Mouse (Mus musculus) stomach, postnatal 0 days (tissue): ENCODE results near the gene Rasgrf1. TPM values are rescaled to one million over a fixed set of nuclear protein-coding genes. Genes with fewer than 3 reads are reported as not detected.
A peak's percentile ranks its signal among the peaks of the same experiment; 100 is the strongest.
"Not testable (repeated sequence)": the region's sequence is repeated elsewhere in the genome, so short reads cannot be mapped to it uniquely, and the experiment has no call there.

Experiments
- ATAC-seq: fragments of 200-750 bp; cut with Nextera tagmentation; 2 replicates; pipeline ENCODE4 v1.8.0; 2017; ENCODE audit not compliant: low FRiP score, low TSS enrichment
- DNase-seq: peaks from one replicate; pipeline ENCODE4 v3.0.0-alpha.2; 2016; ENCODE audit warnings: low spot score
- H3K27ac ChIP-seq: fragments of 300-500 bp; sonication (generic); replicated peaks from 2 replicates; pipeline ENCODE4 v1.5.1; 2014; ENCODE audit warnings: mild to moderate bottlenecking, control low read depth
- H3K27me3 ChIP-seq: fragments of 300-500 bp; sonication (generic); 2 replicates; pipeline ENCODE4 v1.6.1; 2014; ENCODE audit warnings: low read length; ENCODE audit not compliant: control insufficient read depth, insufficient read depth
- H3K36me3 ChIP-seq: fragments of 300-500 bp; sonication (generic); 2 replicates; pipeline ENCODE4 v1.6.1; 2014; ENCODE audit warnings: low read length, mixed read lengths; ENCODE audit not compliant: control insufficient read depth, insufficient read depth
- H3K4me1 ChIP-seq: fragments of 300-500 bp; sonication (generic); replicated peaks from 2 replicates; pipeline ENCODE4 v1.6.1; 2014; ENCODE audit warnings: antibody characterized with exemption; ENCODE audit not compliant: control insufficient read depth, insufficient read depth
- H3K4me2 ChIP-seq: fragments of 300-500 bp; sonication (generic); replicated peaks from 2 replicates; pipeline ENCODE4 v1.6.1; 2014; ENCODE audit warnings: low read depth, mild to moderate bottlenecking, control low read depth, moderate library complexity
- H3K4me3 ChIP-seq: fragments of 300-500 bp; sonication (generic); 2 replicates; pipeline ENCODE4 v1.5.1; 2014; ENCODE audit warnings: low read depth, low read length, control low read depth
- H3K9ac ChIP-seq: fragments of 300-500 bp; sonication (generic); 2 replicates; pipeline ENCODE4 v1.6.1; 2014; ENCODE audit warnings: mild to moderate bottlenecking, low read length, control low read depth, mixed read lengths
- H3K9me3 ChIP-seq: fragments of 300-500 bp; sonication (generic); 2 replicates; pipeline ENCODE4 v1.6.1; 2016; ENCODE audit warnings: low read length; ENCODE audit not compliant: control insufficient read depth
- CTCF ChIP-seq: IDR thresholded peaks from 2 replicates; pipeline ENCODE4 v1.5.1; 2016; ENCODE audit warnings: antibody characterized with exemption, low read depth, mild to moderate bottlenecking, moderate library complexity
- EP300 ChIP-seq: optimal IDR thresholded peaks from 2 replicates; pipeline ENCODE3; 2016; ENCODE audit warnings: antibody characterized with exemption
- WGBS: fragments of 180-500 bp; shearing (Covaris S2); extraction: QIAGEN DNeasy Blood & Tissue Kit; methylation state at CpG from one replicate; pipeline ENCODE4 v1.1.7; 2014; 5-methylcytosine and 5-hydroxymethylcytosine counted together
- polyA plus RNA-seq: library from polyadenylated mRNA; unstranded; fragments of >200 nt; fragmentation: Nextera tagmentation; extraction: Ambion mirVana; gene quantifications from 2 replicates; pipeline ENCODE4 v1.2.1, GENCODE M21; 2015

Gene Rasgrf1
- polyA plus RNA-seq, 1 experiment from 2014 or later, result 0.13 TPM

DNA sequence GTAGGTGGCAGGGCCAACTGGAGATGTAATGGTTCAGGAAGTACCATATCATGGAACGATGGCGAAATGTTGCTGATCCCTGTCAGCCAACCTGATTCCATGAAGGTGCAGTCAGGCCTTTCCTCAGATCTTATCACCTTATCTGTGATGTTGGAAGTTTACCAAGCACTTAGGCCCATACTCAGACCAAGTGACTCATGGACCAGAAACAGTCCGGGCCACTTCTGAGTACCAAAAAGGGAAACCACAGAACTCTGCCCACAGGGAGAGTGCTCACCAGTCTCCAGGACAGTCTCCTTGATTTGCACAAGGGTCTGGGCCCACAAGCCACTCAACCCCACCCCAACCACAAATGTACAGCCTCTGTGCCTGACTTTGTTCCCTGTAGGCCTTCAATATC is 126.1 kb downstream of the Rasgrf1 start:
- Histone ChIP-seq H3K9me3 (no peaks in the 10 kb centered on the region), H3K27ac (no peak overlapping the region), H3K36me3 (no peaks in the 10 kb centered on the region), H3K27me3 (no peaks in the 10 kb centered on the region), H3K4me3 (no peak overlapping the region), H3K4me2 (no peak overlapping the region), H3K4me1 (no peaks in the 10 kb centered on the region), H3K9ac (no peak overlapping the region)
- DNase-seq, result no peak
- TF ChIP-seq EP300, result no peak
- no peak for TF ChIP-seq CTCF
- peak; percentile 47 for ATAC-seq
- WGBS, result 67% methylated on average over 3 of the region's 3 CpGs

DNA sequence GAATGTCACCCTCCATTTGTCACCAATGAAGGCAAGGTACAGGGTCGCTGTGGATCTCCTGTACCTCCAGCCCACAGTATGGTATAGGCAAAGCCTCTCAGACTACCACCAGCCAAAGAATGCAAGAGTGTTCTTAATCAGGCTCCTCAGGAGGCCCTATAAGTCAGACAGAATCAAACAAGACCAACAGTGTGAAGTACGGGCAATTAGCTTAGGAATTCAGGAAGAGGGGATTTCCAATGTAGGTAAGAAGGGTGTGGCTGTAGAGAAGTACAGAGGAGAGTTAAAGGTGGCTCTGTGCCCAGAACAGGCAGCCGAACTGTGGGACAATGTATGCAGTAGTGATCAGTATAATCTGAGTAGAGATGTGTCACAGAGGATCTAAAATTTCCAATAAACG is 126.6 kb downstream of the Rasgrf1 start:
- Histone ChIP-seq H3K27me3 (no peaks in the 10 kb centered on the region), H3K4me3 (no peak overlapping the region), H3K4me2 (no peak overlapping the region), H3K27ac (no peak overlapping the region), H3K36me3 (no peaks in the 10 kb centered on the region), H3K9me3 (no peaks in the 10 kb centered on the region), H3K4me1 (no peaks in the 10 kb centered on the region), H3K9ac (no peak overlapping the region)
- ATAC-seq, result peak; percentile 71
- no peak for TF ChIP-seq CTCF
- no peak for TF ChIP-seq EP300
- DNase-seq, result no peak
- WGBS, result 41% methylated on average over 4 of the region's 4 CpGs

GRCm38 (mm10) chr9:90038535-90038934 is 128.8 kb downstream of the Rasgrf1 start:
- DNase-seq, result no peak
- no peak for ATAC-seq
- 73% methylated on average over 4 of the region's 4 CpGs for WGBS

DNA sequence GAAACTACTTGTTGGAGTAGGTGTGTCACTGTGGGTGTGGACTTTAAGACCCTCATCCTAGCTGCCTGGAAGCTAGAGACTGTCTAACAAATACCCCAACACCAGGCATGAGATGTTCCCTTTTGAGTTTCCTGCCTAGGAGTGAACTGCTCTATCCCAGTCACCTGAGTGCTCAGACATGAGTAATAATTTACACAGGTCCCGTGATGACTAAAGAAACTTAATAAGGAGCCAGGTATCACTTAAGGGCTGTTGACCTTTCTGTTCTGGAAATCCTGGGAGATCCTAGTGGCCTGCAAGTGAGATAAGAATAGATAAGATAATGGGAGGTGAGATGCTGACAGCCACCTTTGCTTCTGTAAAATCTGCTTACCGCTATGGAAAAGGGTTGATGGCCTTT is 131.2 kb downstream of the Rasgrf1 start:
- DNase-seq (no peak), ATAC-seq (peak; percentile 64)
- WGBS, result 57% methylated on average over 2 of the region's 2 CpGs
- Histone ChIP-seq H3K9ac (no peak overlapping the region), H3K9me3 (no peaks in the 10 kb centered on the region), H3K4me1 (no peaks in the 10 kb centered on the region), H3K4me3 (no peak overlapping the region), H3K4me2 (no peak overlapping the region), H3K36me3 (no peaks in the 10 kb centered on the region), H3K27ac (no peak overlapping the region), H3K27me3 (no peaks in the 10 kb centered on the region)
- TF ChIP-seq CTCF (no peak), EP300 (no peak)

More at GRCm38 (mm10) chr9:90038535-90038934, 128.8 kb downstream of the Rasgrf1 start:
- H3K4me3 ChIP-seq, result no peak overlapping the region
- H3K4me1 ChIP-seq, result no peaks in the 10 kb centered on the region
- no peaks in the 10 kb centered on the region for H3K36me3 ChIP-seq
- no peak overlapping the region for H3K4me2 ChIP-seq
- H3K27ac ChIP-seq, result no peak overlapping the region
- no peak overlapping the region for H3K9ac ChIP-seq
- H3K27me3 ChIP-seq, result no peaks in the 10 kb centered on the region
- no peaks in the 10 kb centered on the region for H3K9me3 ChIP-seq
- TF ChIP-seq EP300 (no peak), CTCF (no peak)

DNA sequence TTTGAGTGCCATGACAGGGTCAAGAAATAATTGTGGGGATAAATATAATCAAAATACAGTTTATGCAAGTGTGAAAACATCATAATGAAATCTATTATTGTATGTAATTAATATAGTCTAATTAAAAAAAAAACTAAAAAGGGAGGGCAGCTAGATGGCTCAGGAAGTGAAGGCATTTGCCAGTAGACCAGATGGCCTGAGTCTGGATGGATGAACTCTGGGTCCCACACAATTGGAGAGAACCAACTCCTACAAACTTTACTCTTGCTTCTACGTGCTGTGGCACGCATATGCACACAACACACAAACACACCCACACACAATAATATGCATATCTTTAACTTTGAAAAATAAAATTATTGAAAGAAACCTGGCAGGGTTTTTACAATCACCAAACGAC is 131.8 kb downstream of the Rasgrf1 start:
- WGBS, result 88% methylated on average over 3 of the region's 3 CpGs
- no peaks in the 10 kb centered on the region for H3K4me1 ChIP-seq

GRCm38 (mm10) chr9:90042906-90043305 is 133.2 kb downstream of the Rasgrf1 start:
- H3K9ac ChIP-seq, H3K4me1 ChIP-seq, H3K4me3 ChIP-seq, H3K27me3 ChIP-seq, H3K9me3 ChIP-seq, H3K36me3 ChIP-seq, H3K27ac ChIP-seq, H3K4me2 ChIP-seq, DNase-seq: not testable (repeated sequence)
- 0 out of 2 replicates have a peak, but pooled peaks have one; percentile 53 for ATAC-seq
- 88% methylated on average over 8 of the region's 8 CpGs for WGBS

More for the DNA sequence above, 131.8 kb downstream of the Rasgrf1 start:
- no peaks in the 10 kb centered on the region for H3K9me3 ChIP-seq
- ATAC-seq (no peak), DNase-seq (no peak)
- TF ChIP-seq EP300 (no peak), CTCF (no peak)
- no peak overlapping the region for H3K4me3 ChIP-seq
- no peak overlapping the region for H3K9ac ChIP-seq
- no peak overlapping the region for H3K27ac ChIP-seq
- no peaks in the 10 kb centered on the region for H3K36me3 ChIP-seq
- no peaks in the 10 kb centered on the region for H3K27me3 ChIP-seq
- no peak overlapping the region for H3K4me2 ChIP-seq
